Mouse (Mus musculus): ENCODE measurements around the gene Zkscan6.

Gene Zkscan6

DNA sequence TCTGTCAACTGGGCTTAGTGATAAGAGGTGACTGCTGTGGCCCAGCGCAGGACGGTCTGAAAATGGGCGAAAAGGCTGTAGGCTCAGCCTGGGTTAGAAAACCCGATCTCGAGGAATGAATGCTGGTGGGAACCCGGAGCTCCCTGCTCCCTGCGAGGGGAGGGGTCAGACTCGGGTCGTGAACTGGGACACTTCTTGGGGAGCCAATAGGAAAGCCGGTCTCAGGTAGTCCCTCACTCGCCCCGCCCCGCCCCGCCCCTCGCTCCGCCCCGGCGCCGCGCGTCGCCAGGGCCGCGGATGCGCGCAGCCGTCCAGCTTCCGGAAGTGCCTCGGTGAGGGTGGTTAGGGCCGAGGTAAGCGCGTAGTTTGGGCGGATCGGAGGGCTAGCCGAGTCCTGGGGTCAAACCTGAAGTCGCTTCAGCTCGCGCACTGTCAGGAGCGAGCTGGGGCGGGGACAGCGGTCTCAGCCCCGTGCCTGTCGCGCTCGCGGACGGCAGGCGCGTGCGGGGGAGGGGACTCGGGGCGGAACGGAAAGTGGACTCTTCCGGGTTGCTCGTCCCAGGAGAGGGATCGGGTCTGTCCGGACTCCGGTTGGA lies at the start of gene Zkscan6:
Zkscan6 (plus strand) TSS at position 267 of the 596 bp plus-strand sequence.
- in situ Hi-C loops (cut with MseI, MboI), result no loop called here

DNA sequence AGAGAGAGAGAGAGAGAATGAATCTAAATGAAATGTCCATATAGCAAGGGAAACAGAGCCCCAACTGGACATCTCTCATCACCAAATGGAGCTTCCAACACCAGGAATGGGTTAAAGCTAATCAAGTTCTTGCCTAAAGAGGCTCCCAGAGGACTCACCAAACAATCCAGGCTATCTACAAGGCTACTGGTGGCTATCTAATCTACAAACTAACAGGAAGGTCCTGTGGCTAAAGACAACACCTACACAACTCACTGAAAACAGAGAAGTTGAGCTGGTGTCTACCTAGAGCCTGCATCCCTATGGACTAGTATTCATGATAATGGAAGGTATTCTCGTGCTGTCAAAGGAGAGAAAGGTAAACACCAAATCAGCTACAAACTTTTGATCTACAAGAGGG lies 47.6 kb upstream of the Zkscan6 start:
- in situ Hi-C loops (cut with MseI, MboI), result no loop called here

DNA sequence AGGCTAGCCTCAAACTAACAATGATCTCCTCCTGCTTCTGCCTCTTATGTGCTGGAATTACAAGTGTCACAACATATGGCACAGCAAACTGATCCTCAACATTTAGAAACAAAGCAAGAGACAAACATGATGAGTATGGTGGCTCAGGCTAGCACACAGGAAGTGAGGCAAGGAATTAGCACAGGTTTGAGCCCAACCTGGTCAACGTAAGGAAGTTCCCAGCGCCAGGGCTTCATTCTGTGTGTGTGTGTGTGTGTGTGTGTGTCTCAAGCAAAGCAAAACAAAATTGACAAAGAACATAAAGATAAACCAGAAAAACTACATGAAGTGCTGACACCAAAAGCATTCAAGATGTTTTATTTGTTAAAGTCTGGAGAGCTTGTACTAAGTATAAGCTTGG lies 46.1 kb upstream of the Zkscan6 start:
- in situ Hi-C loops (cut with MseI, MboI), result no loop called here

DNA sequence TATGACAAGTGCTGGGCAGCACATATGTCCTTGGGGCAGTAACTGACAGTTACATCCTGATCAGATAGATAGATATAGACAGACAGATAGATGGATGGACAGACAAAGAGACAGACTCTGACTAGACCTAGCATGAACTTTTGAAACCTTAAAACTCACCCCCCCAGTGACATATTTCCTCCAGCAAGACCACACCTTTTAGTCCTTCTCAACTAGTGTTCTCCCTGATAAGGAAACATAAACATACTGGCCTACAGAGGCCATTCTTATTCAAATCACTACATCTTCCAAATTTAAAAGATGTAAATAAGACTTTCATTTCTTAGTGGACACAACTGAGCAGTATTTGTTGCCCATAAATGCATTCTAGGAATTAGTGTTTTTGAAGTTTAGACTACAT lies 38.5 kb upstream of the Zkscan6 start:
- in situ Hi-C loops (cut with MseI, MboI), result no loop called here

DNA sequence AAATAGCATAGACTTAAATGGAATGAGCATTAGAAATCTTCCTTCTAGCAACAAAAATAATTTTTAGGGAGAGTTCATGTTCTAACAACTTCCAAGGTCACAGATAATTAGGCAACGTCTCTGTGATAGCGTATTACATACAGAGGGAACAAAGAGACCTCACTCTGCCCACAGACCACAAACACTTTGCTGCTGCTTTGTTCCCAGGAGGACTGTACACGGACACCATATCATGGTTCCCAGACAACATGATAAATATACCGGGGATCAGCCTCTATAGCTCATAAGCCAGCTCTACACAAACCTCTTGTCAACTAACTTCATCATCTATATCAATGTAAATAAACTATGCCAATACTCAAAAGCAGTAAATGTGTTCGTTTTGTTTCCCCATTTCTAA lies 37.0 kb upstream of the Zkscan6 start:
- in situ Hi-C loops (cut with MseI, MboI), result no loop called here

DNA sequence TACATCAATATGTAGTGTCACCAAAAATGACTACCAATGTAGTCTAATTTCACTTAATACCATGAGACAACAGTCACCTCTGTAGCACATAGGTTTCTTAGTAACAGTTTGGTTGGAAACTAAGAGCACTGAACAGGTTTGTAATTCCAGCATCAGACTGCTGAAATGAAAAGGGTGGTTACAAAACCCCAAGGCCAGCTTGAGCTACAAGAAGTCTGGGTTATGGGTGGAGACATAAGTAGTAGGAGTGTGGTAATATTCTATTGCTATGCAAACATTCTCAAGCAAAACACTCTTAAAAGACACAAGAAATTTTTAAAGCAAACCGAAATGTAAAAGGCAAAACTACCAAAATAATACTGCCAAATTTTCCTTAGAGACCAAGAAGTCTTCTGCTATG lies 35.4 kb upstream of the Zkscan6 start:
- in situ Hi-C loops (cut with MseI, MboI), result no loop called here

DNA sequence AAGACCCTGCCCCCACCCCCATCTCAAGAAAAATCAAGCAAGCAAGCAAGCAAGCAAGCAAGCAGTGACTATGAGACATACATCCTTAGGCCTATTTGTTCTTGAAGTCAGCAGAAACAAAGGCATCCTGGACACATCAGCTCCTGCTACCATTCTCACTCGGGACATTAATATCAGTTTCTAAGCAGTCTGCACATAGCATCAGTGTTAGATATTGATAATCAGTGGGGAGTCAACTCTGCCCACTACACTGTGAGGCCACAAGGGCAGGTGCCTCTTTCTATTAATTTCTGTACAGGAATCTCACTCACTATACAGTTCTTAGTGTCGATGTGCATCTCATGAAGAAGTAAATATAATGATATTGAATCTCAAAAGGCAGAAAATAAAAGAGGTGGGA lies 33.4 kb upstream of the Zkscan6 start:
- in situ Hi-C loops (cut with MseI, MboI), result no loop called here

DNA sequence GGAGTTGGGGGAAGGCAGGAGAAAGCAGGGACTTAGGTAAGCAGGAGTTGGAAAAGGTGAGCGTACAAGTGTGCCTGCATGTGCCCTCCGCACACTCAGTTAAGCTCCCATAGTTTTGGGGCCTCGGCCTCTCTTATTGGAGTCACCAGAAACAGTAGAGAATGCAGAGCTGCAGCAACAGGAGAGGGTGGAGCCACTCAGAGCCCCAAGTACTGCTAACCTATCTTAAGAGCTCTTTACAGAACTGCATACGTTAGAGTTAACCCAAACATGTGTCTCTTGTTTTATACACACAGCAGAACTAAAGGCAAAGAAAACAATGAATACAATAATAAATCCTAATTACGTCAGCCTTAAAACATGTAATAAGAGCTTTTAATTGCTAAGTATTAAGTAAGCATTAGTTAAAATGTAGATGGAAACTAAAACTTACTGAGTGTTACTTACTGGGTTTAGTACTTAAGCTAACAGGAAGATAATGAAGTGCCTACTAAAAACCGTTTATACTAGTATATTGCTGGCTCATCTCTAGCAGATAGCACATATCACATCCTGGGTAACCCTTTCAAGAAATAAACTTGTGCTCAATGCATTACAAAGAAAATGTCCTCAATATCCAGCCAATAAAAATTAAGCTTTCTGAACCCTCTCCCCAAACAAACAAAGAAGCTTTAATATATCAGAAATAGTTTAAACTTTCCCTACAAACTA lies 32.9 kb upstream of the Zkscan6 start:
- in situ Hi-C loops (cut with MseI, MboI), result no loop called here

DNA sequence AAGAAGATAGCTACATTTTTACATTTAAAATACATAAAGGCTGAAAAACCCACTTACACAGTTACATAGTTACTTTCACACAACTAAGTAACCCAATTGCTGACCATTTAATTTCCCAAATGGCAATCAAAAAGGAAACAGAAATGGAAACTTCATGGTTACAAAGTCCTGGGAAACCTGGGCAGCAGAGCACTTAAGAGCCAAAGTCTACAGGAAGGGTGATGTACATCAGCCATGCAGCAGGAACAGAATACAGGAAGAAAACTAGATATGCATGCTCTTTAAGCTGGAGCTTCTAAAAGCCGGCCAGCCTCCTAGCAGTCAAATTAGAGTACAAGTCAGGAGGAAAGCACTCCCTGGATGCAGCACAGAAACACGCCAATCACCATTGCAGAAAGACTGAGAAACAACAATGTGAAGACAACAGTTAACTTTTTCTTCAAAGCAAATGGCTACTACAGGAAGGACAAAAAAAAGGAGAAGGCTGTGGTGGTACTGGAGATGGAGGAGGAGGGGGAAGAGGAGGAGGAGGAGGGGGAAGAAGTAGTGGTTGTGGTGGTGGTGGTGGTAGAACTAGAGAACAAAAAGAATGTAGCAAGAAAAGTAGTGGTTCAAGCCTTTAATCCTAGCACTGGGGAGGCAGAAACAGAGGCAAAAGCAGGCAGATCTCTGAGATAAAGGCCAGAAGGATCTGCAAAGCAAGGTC lies 29.9 kb upstream of the Zkscan6 start:
- in situ Hi-C loops (cut with MseI, MboI), result no loop called here

DNA sequence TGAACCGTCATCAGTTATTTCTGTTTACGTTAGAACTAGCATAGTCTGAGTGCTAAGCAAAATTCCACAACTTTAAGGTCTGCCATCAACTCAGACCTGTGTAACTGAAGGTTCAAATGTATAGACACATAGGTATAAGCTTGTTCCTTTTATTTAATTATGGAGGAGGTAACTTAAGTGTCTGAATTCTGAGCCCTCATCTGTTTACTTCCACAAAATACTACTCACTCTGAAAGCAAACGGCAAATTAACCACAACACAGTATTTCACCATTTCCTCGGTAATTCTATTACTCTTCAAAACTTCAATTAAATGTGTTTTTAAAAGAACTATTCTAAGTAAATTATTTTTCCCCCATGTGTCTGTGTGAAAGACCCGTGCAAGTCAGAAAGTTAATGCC lies 29.2 kb upstream of the Zkscan6 start:
- in situ Hi-C loops (cut with MseI, MboI), result no loop called here

DNA sequence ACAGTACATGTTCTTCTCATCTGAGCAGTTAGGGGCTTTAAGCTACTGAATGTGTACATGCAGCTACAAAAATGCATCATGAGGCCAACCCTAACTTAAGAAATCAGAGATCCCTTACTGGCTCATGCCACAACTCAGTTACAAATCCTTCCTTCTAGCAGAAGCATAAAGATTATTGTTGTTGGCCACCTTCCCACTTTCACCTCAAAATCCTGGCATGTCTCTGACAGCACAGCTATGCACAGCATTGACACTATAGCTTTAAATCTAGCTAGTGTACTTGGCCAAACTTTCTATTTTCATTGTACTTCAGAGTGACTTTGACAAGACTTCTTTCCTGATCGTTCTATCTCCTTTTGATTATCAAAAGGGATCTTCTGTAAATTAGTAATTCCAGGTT lies 27.9 kb upstream of the Zkscan6 start:
- in situ Hi-C loops (cut with MseI, MboI), result no loop called here

DNA sequence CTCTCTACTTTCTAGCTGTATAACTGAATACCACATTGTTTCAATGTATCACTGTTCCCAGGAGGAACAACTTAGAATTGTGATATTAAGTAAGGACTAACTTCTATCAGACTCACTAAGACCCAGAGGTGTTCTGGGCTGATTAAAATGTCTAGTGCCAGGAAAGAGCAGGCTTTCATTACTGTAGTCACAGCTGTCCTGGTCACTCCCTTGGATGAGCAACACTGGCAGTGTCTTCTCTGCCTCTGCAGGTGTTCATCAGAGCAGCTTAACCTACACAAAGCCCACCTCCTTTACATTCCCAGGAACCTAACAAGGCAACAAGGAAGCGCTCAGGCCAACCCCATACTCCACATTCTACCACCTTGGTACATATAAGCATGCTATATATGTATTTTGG lies 27.4 kb upstream of the Zkscan6 start:
- in situ Hi-C loops (cut with MseI, MboI), result no loop called here

DNA sequence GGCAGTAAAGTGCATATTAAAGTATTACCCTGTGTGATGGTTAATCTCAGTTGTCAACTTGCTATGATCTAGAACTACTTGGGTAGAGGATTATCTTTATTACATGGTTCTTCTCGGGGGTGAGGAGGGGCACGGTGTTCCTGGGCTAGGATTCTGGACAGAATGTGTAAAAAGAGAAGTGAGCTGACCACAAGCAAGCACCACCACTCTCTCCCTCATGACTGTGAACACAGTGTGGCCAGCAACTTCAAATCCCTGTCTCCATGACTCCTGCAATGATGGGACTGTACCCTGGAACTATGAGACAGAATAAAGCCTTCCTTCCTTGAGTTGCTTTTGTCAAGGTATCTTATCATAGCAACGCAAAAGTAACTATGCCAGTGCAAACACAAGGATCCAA lies 25.4 kb upstream of the Zkscan6 start:
- in situ Hi-C loops (cut with MseI, MboI), result no loop called here

DNA sequence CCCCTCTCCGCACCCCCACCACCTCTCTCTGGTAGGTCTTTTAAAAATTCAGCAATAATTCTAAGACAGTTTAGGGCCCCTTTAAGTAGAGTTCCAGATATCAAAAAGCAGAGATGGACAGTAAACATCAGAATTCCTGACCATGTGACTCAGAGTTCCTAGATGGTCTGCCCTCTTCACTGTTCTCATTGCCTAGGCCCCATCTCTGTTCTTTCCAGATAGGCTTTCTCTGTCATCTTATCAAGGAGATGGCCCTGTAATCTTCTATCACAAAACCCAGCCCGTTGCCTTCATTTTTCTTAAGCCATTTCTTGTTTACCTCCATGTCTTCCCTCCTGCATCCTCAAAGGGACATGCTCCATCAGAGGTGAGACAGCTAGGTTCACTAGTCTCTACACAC lies 20.8 kb upstream of the Zkscan6 start:
- in situ Hi-C loops (cut with MseI, MboI), result no loop called here

DNA sequence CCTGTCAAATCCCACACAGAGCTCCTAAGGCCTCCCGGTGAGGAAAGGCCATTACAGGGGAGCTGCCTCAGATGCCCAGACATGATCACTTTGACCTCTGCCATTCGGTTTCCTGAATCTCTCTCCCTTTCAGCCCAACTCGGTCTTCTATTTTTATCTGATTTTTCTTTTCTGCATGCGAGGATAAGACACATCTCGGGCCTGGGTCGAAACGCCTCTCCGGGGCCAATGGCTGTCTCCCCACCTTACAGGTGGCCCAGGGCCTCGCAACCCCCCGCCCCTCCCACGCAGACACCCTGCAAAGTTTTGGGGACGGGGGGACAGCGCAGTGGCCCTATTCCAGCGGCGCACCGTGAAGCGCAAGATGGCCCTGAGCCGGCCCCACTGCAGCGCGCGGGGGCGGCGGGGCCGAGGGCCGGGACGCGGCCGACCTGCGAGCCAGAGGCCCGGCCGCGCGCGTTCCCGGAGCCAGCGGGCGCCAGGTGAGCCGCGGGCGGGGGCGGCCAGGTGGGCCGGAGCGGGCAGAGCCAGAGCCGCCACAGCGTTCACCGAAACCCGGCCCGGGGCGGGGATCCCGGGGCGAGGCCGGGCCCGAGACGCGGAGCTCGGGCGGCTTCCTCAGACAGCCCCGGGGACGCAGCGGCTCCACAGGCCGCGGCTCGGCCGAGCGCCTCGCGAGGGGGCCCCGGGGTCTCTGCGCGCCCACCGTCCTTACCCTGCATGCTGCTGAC lies 19.4 kb upstream of the Zkscan6 start:
- in situ Hi-C loops (cut with MseI, MboI), result no loop called here

DNA sequence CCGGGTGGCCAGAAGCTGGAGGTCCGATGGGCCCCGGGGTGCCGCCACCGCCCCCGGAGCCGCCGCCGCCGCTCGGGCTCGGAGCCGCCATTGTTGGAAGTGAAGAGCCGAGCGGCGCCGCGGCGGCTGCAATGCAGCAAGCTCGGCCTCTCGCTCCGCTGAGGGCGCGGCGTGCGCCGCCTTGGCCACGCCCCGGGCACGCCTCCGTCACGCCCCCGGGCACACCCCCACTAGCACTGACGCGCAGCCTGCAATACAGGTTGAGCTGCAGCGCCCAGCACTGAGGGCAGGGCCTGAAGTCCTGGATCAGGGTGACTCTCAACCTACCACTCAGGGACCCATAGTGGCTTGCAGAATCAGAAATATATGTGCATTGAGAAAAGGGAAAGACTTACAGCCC lies 18.8 kb upstream of the Zkscan6 start, which contains the start of gene Map2k4:
Map2k4 (minus strand) TSS at position 144 of the 400 bp plus-strand sequence.
- in situ Hi-C loops (cut with MseI, MboI), result no loop called here

DNA sequence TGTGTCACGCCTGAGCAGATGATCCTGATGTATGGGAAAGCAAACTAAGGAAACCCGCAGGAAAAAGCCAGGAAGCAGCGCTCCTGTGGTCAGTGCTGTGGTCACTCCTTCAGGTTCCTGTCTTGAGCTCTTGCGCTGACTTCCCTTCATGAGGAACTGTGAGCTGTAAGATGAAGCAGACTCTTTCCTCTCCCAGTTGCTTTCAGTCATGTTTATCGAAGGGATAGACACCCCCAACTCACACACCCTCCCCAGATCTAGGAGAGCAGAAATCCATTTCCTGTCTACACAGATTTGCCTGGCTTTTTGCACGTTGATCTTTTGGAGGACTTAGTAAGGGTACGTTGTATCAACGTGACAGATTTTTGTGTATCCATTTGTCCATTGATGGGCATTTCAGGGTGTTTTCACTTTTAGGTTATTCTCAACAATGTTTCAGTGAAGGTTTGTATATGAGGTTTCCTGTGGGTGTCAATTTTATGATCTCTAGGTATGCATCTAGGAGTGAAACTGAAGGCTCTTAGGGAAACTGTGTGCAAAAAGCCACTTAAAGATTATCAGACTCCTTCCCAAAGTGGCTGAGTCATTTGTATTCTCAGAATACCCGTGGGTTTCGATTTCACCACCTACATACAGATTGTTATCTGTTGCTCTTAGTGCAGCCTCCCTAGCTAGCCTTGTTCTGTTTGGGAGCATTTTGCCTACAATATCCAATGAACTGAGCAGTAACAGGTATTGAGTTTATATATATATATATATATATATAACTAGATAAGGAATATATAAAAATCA lies 12.4 kb upstream of the Zkscan6 start:
- in situ Hi-C loops (cut with MseI, MboI), result no loop called here

DNA sequence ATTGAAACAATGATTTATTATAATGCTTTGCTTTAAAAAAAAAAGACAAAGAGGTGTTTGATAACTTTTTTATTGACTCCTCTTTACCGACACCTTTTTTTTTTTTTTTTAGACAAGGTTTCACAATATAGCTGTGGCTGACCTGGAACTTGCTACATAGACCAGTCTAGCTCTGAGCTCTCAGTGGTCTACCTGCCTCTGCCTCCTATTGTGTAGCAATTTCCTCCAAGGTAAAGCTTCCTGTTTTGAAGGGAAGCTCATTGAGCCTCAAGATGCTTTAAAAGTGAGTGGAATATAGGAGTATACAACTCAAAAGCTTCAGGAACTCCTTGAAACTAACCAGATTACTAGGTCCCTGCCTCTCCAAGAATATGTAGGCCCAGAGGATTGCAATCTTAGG lies 11.1 kb upstream of the Zkscan6 start:
- in situ Hi-C loops (cut with MseI, MboI), result no loop called here

DNA sequence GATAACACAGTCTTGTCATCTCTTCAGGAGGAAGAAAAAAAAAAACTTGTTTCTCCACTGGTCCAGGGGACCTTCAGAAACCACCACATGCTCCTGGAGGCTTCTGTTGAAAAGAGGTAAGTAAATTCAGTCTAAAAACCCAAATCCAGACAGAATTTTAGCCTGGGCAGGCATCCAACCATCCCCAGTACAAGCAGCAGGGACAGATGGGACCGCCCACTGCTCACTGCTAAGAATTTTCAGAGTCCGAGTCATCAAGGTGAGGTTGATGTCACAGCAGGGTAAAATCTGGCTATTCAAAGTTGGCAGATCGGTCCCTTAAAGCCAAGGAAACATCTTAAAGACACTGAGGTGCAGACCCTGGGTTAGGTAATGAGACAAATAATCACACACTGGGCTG lies 5.1 kb upstream of the Zkscan6 start:
- in situ Hi-C loops (cut with MseI, MboI), result no loop called here

DNA sequence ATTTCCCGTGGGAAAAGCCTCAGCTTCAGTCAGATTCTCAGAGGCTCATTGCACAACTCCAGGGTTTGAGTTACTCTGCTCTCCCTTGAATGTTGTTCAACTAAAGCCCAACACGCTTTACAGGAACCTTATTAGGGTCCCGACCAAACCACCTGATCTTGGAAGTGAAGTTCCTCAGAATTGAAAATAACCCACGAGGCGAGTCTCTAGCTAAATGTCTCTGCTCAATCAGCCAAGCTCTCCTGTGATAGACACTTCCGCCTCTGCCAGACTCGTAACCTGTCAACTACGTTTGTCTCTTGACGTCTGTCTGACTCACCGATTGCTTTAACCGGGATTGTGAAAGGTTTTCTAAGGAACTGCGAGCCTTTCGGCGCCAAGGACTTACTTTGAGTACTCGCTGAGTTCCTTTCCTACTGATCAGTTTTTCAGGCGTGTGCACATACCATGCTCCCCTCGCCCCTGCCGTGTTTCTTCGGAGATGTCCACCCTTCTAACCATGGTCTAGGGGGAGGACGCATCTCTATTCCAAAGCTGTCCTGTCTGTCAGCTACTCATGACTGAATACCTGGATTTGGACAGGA lies 562 bp upstream of the Zkscan6 start:
- in situ Hi-C loops (cut with MseI, MboI), result no loop called here

DNA sequence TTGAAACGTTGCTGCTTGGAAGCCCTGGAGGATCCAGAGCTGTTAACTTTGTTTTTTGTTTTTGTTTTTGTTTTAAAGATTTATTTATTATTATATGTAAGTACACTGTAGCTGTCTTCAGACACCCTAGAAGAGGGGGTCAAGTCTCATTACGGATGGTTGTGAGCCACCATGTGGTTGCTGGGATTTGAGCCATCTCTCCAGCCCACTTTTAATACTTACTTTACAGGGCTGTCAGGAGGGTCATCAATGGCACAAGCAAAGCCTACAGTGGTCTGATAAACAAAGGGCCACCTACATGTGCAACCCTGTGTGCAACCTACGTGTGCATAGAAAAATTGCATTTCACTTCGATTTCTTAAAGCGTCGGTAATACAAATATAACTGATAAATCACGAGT lies 626 bp downstream of the Zkscan6 start:
- in situ Hi-C loops (cut with MseI, MboI), result no loop called here

Measured in mouse trophoblast stem cell (cell line).